Mouse (Mus musculus) forebrain, postnatal 0 days (tissue): ENCODE results near the gene Hand1. TPM values are rescaled to one million over a fixed set of nuclear protein-coding genes. Genes with fewer than 3 reads are reported as not detected.

Source experiments
- ATAC-seq: fragments of 200-750 bp; cut with Nextera tagmentation; 2 replicates; pipeline ENCODE4 v1.8.0; 2017; ENCODE audit warnings: mild to moderate bottlenecking, moderate library complexity
- DNase-seq: peaks from one replicate; pipeline ENCODE4 v3.0.0-alpha.2; 2015
- H3K27ac ChIP-seq: fragments of 300-500 bp; sonication (generic); 2 replicates; pipeline ENCODE4 v1.5.1; 2014; ENCODE audit warnings: low read depth, mild to moderate bottlenecking, antibody characterized with exemption, low read length, moderate library complexity, mixed read lengths
- H3K27me3 ChIP-seq: fragments of 300-500 bp; sonication (generic); 2 replicates; pipeline ENCODE4 v1.6.1; 2014; ENCODE audit warnings: mild to moderate bottlenecking, low read length, mixed read lengths; ENCODE audit not compliant: insufficient read depth
- H3K36me3 ChIP-seq: fragments of 300-500 bp; sonication (generic); 2 replicates; pipeline ENCODE4 v1.6.1; 2014; ENCODE audit warnings: mild to moderate bottlenecking, moderate library complexity; ENCODE audit not compliant: insufficient read depth
- H3K4me1 ChIP-seq: fragments of 300-500 bp; sonication (generic); 2 replicates; pipeline ENCODE4 v1.6.1; 2014; ENCODE audit warnings: antibody characterized with exemption; ENCODE audit not compliant: insufficient read depth
- H3K4me2 ChIP-seq: fragments of 300-500 bp; sonication (generic); 2 replicates; pipeline ENCODE4 v1.6.1; 2014; ENCODE audit warnings: low read depth, mild to moderate bottlenecking, moderate library complexity
- H3K4me3 ChIP-seq: fragments of 300-500 bp; sonication (generic); 2 replicates; pipeline ENCODE4 v1.5.1; 2014; ENCODE audit warnings: low read depth, low read length, mixed read lengths
- H3K9ac ChIP-seq: fragments of 300-500 bp; sonication (generic); 2 replicates; pipeline ENCODE4 v1.6.1; 2014; ENCODE audit warnings: mild to moderate bottlenecking
- H3K9me3 ChIP-seq: fragments of 300-500 bp; sonication (generic); 2 replicates; pipeline ENCODE4 v1.6.1; 2016; ENCODE audit warnings: low read length
- CTCF ChIP-seq: sonication (generic); IDR thresholded peaks from 2 replicates; pipeline ENCODE4 v1.5.1; 2016; ENCODE audit warnings: antibody characterized with exemption, control low read depth, low read depth
- WGBS: fragments of 180-500 bp; shearing (Covaris S2); extraction: QIAGEN DNeasy Blood & Tissue Kit; methylation state at CpG from one replicate; pipeline ENCODE4 v1.1.7; 2014; 5-methylcytosine and 5-hydroxymethylcytosine counted together
- polyA plus RNA-seq: library from polyadenylated mRNA; unstranded; fragments of >200 nt; fragmentation: Nextera tagmentation; extraction: Ambion mirVana; gene quantifications from 2 replicates; pipeline ENCODE4 v1.2.1, GENCODE M21; 2015
- total RNA-seq: library from RNA; depleted of rRNA; stranded (reverse); fragments of >200 nt; gene quantifications from 2 replicates; pipeline ENCODE4 v1.2.3, GENCODE M21; 2014

The Hand1 gene
- total and polyA plus RNA-seq, 2 experiments from 2014 or later, result not detected

GRCm38 (mm10) chr11:57840986-57841385, 8.4 kb upstream of the Hand1 start:
- Histone ChIP-seq H3K36me3 (no peaks in the 10 kb centered on the region), H3K27ac (no peak overlapping the region), H3K9ac (no peak overlapping the region), H3K4me3 (no peak overlapping the region), H3K27me3 (peaks cover 55% of the 10 kb centered on the region), H3K4me1 (no peaks in the 10 kb centered on the region), H3K4me2 (no peak overlapping the region), H3K9me3 (no peaks in the 10 kb centered on the region)
- ATAC-seq (no peak), DNase-seq (no peak)
- WGBS, result 9% methylated on average over 10 of the region's 10 CpGs
- no peak for TF ChIP-seq CTCF

- H3K27me3 ChIP-seq, result peaks cover 82% of the 10 kb centered on the region
- H3K4me2 ChIP-seq, result no peak overlapping the region
- H3K4me1 ChIP-seq, result no peaks in the 10 kb centered on the region
- 6% methylated on average over 22 of the region's 22 CpGs for WGBS
- DNase-seq, result no peak
- H3K9ac ChIP-seq, result no peak overlapping the region
- no peak overlapping the region for H3K27ac ChIP-seq
- TF ChIP-seq CTCF, result no peak
- H3K36me3 ChIP-seq, result no peaks in the 10 kb centered on the region
- no peak overlapping the region for H3K4me3 ChIP-seq
- no peaks in the 10 kb centered on the region for H3K9me3 ChIP-seq
- no peak for ATAC-seq
These were observed 5.5 kb upstream of the Hand1 start for GRCm38 (mm10) chr11:57837861-57838680.

GRCm38 (mm10) chr11:57836872-57837680, 4.5 kb upstream of the Hand1 start:
- Histone ChIP-seq H3K27ac (no peak overlapping the region), H3K4me1 (no peaks in the 10 kb centered on the region), H3K9ac (no peak overlapping the region), H3K4me2 (no peak overlapping the region), H3K27me3 (peaks cover 81% of the 10 kb centered on the region), H3K4me3 (no peak overlapping the region), H3K9me3 (no peaks in the 10 kb centered on the region), H3K36me3 (no peaks in the 10 kb centered on the region)
- no peak for TF ChIP-seq CTCF
- 1% methylated on average over 38 of the region's 38 CpGs for WGBS
- DNase-seq (no peak), ATAC-seq (no peak)

- Histone ChIP-seq H3K27me3 (peaks cover 81% of the 10 kb centered on the region), H3K9ac (no peak overlapping the region), H3K9me3 (no peaks in the 10 kb centered on the region), H3K4me3 (no peak overlapping the region), H3K4me2 (no peak overlapping the region), H3K36me3 (no peaks in the 10 kb centered on the region), H3K4me1 (no peaks in the 10 kb centered on the region), H3K27ac (no peak overlapping the region)
- DNase-seq, result no peak
- WGBS, result 4% methylated on average over 9 of the region's 9 CpGs
- no peak for TF ChIP-seq CTCF
- no peak for ATAC-seq
These were observed 3.8 kb upstream of the Hand1 start for GRCm38 (mm10) chr11:57836401-57836800.

GRCm38 (mm10) chr11:57835931-57836330, 3.3 kb upstream of the Hand1 start:
- H3K36me3 ChIP-seq, result no peaks in the 10 kb centered on the region
- ATAC-seq (no peak), DNase-seq (no peak)
- 9% methylated on average over 3 of the region's 3 CpGs for WGBS
- H3K4me2 ChIP-seq, result no peak overlapping the region
- no peak overlapping the region for H3K4me3 ChIP-seq
- no peak overlapping the region for H3K27ac ChIP-seq
- H3K27me3 ChIP-seq, result peaks cover 81% of the 10 kb centered on the region
- no peak overlapping the region for H3K9ac ChIP-seq
- H3K4me1 ChIP-seq, result no peaks in the 10 kb centered on the region
- no peaks in the 10 kb centered on the region for H3K9me3 ChIP-seq
- TF ChIP-seq CTCF, result no peak

- DNase-seq (no peak), ATAC-seq (no peak)
- Histone ChIP-seq H3K36me3 (no peaks in the 10 kb centered on the region), H3K4me3 (no peak overlapping the region), H3K4me1 (no peaks in the 10 kb centered on the region), H3K27me3 (peaks cover 82% of the 10 kb centered on the region), H3K9me3 (no peaks in the 10 kb centered on the region), H3K27ac (no peak overlapping the region), H3K4me2 (no peak overlapping the region), H3K9ac (no peak overlapping the region)
- no peak for TF ChIP-seq CTCF
- 19% methylated on average over 2 of the region's 2 CpGs for WGBS
These were observed 2.7 kb upstream of the Hand1 start for GRCm38 (mm10) chr11:57835331-57835730.

GRCm38 (mm10) chr11:57834031-57834430, 1.4 kb upstream of the Hand1 start:
- H3K4me2 ChIP-seq, result no peak overlapping the region
- TF ChIP-seq CTCF, result no peak
- no peak overlapping the region for H3K27ac ChIP-seq
- no peaks in the 10 kb centered on the region for H3K36me3 ChIP-seq
- ATAC-seq (no peak), DNase-seq (no peak)
- H3K27me3 ChIP-seq, result peaks cover 82% of the 10 kb centered on the region
- H3K9me3 ChIP-seq, result no peaks in the 10 kb centered on the region
- no peak overlapping the region for H3K4me3 ChIP-seq
- no peaks in the 10 kb centered on the region for H3K4me1 ChIP-seq
- WGBS, result 7% methylated on average over 6 of the region's 6 CpGs
- H3K9ac ChIP-seq, result no peak overlapping the region
